Mouse (Mus musculus) lung, embryonic 15.5 days (tissue): ENCODE measurements at regions not wholly inside any gene's neighbourhood (a gene's known extent, or its start where the extent isn't known, plus 50 kb on each side); places are given as distances from the start of the nearest gene placed in this dataset.
A peak's percentile ranks its signal among the peaks of the same experiment; 100 is the strongest.

Experiments
- ATAC-seq: fragments of 200-750 bp; cut with Nextera tagmentation; 2 replicates; pipeline ENCODE4 v1.8.0; 2017; ENCODE audit warnings: moderate number of reproducible peaks, borderline replicate concordance; ENCODE audit not compliant: low FRiP score, low TSS enrichment; ENCODE audit errors: extremely low read depth
- H3K27ac ChIP-seq: fragments of 300-500 bp; sonication (generic); 2 replicates; pipeline ENCODE4 v1.5.1; 2015; ENCODE audit warnings: moderate library complexity, mild to moderate bottlenecking, inconsistent platforms
- H3K27me3 ChIP-seq: fragments of 300-500 bp; sonication (generic); 2 replicates; pipeline ENCODE4 v1.6.1; 2015; ENCODE audit warnings: inconsistent platforms
- H3K36me3 ChIP-seq: fragments of 300-500 bp; sonication (generic); 2 replicates; pipeline ENCODE4 v1.6.1; 2015; ENCODE audit warnings: inconsistent platforms
- H3K4me1 ChIP-seq: fragments of 300-500 bp; sonication (generic); 2 replicates; pipeline ENCODE4 v1.6.1; 2015; ENCODE audit warnings: inconsistent platforms
- H3K4me2 ChIP-seq: fragments of 300-500 bp; sonication (generic); 2 replicates; pipeline ENCODE4 v1.6.1; 2015; ENCODE audit warnings: inconsistent platforms, mild to moderate bottlenecking, moderate library complexity
- H3K4me3 ChIP-seq: fragments of 300-500 bp; sonication (generic); 2 replicates; pipeline ENCODE4 v1.5.1; 2015; ENCODE audit warnings: mild to moderate bottlenecking, inconsistent platforms
- H3K9ac ChIP-seq: fragments of 300-500 bp; sonication (generic); 2 replicates; pipeline ENCODE4 v1.6.1; 2015; ENCODE audit warnings: inconsistent platforms
- H3K9me3 ChIP-seq: fragments of 300-500 bp; sonication (generic); 2 replicates; pipeline ENCODE4 v1.6.1; 2016; ENCODE audit warnings: inconsistent platforms
- WGBS: fragments of 180-500 bp; shearing (Covaris S2); methylation state at CpG from one replicate; pipeline ENCODE4 v1.1.7; 2015; 5-methylcytosine and 5-hydroxymethylcytosine counted together

DNA sequence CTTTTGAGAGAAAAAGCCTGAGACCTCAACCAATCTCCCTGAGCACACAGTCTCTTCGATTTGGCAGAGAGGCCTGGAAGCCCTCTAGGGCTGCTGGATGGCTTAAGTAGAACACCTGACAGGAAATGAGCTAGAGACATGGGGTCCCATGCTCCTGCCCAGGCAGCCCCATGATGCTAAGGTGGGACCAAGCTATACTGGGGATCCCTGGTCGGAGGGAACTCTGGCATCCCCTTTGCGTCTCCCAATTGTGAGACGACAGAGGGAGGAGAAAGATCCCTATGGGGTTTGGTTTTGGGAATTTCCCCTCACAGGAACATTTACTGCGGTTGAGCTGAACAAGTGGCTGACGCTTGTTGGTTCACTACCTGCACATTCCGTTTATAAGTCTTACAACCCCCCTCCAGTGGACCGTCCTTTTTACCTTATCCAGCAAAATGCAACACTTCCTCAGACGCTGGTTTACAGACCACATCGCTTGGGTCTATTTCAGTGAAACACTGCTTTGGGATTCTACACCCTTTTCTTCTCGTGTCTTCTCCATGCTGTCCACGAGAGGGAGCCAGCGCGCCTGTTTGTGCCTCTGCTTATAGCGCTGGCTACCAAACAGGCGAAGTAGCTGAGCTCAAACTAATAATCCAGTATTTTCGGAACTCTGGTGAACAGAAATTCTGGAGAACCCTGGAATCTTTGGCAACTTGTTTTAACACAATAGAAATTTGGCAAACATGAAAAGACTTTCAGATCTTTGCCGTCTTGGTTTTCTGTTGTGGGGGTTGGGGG, 93.7 kb upstream of the Spred2 start:
- H3K36me3 ChIP-seq, result no peaks in the 10 kb centered on the region
- no peaks in the 10 kb centered on the region for H3K27me3 ChIP-seq
- peaks cover 20% of the 10 kb centered on the region for H3K4me1 ChIP-seq
- ATAC-seq, result no peak
- H3K27ac ChIP-seq, result no peak overlapping the region
- H3K4me3 ChIP-seq, result no peak overlapping the region
- peak overlapping the region; percentile 12; the same call in 1 of the 2 replicates for H3K4me2 ChIP-seq
- H3K9me3 ChIP-seq, result no peaks in the 10 kb centered on the region
- 15% methylated on average over 18 of the region's 18 CpGs for WGBS
- H3K9ac ChIP-seq, result no peak overlapping the region

DNA sequence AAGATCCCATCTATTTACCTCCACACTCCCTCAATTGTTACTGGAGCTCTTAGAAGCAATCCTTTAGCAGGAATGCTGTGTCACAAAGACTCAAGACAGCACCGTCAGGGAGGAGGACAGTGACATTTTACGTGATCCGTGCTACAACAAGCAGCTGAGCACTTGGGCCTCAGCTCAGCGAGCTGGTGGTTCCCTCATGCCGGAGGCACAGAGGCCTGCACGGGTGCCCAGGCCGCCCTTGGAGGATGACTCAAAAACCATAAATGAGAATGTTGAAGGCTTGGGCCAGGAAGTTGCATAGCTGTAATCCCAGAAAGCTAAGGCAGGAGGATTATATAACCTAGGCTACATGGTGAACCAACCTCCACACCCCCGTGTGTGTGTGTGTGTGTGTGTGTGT, 89.6 kb upstream of the Spred2 start:
- Histone ChIP-seq H3K4me1 (peaks cover 3% of the 10 kb centered on the region; the same call in 1 of the 2 replicates), H3K36me3 (no peaks in the 10 kb centered on the region), H3K4me2 (no peak overlapping the region), H3K9me3 (no peaks in the 10 kb centered on the region), H3K9ac (no peak overlapping the region), H3K4me3 (no peak overlapping the region), H3K27me3 (no peaks in the 10 kb centered on the region), H3K27ac (no peak overlapping the region)
- WGBS, result 79% methylated on average over 8 of the region's 8 CpGs
- no peak for ATAC-seq

DNA sequence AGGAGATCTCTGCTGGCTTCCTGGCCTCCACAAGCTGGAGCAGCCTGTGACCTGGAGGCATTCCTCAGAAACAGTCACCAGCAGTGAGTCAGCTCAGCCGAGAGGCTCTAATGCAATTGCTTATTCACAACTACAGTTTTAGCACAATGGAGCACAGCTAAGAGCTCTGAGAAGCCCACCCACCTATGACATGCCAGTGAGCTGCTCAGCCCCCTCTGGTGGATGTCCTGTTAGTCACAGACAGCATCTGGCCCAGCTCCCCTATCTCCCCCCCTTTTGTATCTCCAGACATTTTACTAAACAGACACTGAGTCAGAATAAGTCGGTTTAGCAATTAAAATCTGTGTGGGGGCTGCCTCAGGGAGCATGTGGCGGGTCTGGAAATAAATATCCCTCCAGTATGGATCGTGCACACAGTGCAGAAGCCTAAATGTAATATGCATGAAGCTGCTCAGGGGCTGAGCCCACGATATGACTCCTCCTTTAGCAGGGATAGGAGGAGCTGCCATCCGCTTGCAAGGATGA, 88.9 kb upstream of the Spred2 start:
- Histone ChIP-seq H3K4me2 (no peak overlapping the region), H3K9me3 (no peaks in the 10 kb centered on the region), H3K27me3 (no peaks in the 10 kb centered on the region), H3K4me1 (no peaks in the 10 kb centered on the region; the same call in 1 of the 2 replicates), H3K36me3 (no peaks in the 10 kb centered on the region), H3K9ac (no peak overlapping the region), H3K4me3 (no peak overlapping the region), H3K27ac (no peak overlapping the region)
- 31% methylated on average over 6 of the region's 6 CpGs for WGBS
- ATAC-seq, result 0 out of 2 replicates have a peak, but pooled peaks have one; percentile 43

DNA sequence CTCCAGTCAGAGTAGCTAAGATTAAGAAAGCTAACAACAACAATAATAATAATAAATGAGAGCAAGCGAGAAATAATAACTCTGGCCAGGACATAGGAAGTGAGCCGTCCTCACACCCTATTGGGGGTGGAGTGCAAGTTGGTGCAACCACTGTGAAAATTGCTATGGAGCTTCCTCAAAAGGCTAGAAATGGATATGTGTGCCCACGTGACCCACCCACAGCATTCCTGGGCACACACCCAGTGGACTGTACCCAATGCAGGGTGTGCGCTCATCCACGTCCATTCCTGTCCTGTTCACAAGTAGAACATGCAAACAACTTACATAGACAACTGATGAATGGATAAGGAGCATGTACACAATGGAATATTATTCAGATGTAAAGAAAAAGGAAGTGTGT, 85.2 kb upstream of the Spred2 start:
- H3K4me2 ChIP-seq, result no peak overlapping the region
- ATAC-seq, result no peak
- H3K27ac ChIP-seq, result no peak overlapping the region

DNA sequence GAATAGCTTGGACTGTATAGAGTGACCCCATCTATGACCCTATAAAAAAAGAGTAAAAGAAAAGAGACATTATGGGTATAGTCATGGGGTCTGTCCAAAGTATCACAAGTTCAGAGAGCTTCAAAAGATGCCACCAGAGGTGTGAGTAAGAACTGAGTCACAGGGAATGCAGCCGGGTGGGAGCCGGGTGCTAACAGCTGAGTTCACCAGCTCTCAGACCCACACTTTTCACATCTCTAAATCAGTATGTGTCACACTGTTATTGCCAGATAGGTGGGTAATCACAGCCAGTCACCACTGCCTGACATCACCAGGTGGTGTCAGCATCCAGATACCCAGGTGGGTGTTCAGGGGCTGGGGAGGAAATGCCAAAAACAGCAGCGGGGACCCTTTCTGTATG, 81.1 kb upstream of the Spred2 start:
- Histone ChIP-seq H3K4me3 (no peak overlapping the region), H3K4me2 (no peak overlapping the region), H3K27me3 (no peaks in the 10 kb centered on the region), H3K9me3 (no peaks in the 10 kb centered on the region), H3K4me1 (no peaks in the 10 kb centered on the region), H3K9ac (no peak overlapping the region), H3K27ac (no peak overlapping the region), H3K36me3 (no peaks in the 10 kb centered on the region)
- 73% methylated on average over 3 of the region's 3 CpGs for WGBS
- ATAC-seq, result no peak

More for the DNA sequence above, 85.2 kb upstream of the Spred2 start:
- Histone ChIP-seq H3K4me1 (no peaks in the 10 kb centered on the region), H3K9me3 (no peaks in the 10 kb centered on the region), H3K36me3 (no peaks in the 10 kb centered on the region), H3K9ac (no peak overlapping the region), H3K4me3 (no peak overlapping the region), H3K27me3 (no peaks in the 10 kb centered on the region)
- WGBS, result 88% methylated on average over 5 of the region's 5 CpGs

DNA sequence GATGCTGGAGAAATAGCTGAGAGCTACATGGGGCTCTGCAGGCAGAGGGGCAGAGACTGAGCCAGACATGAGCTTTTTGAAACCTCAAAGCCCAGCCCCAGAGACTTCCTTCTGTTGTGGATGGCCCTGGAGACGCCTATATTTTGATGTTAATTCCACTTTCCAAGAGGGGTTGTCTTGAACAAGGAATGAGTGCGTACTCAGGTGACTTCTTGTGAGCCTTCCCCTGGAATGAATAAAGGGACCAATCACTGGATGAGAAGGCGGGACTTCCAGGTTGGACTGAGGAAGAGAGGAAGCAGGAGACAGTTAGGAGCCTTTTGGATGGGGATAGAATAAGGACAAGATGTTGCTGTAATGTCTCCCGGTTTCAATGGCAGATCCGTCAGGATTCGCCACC, 76.3 kb upstream of the Spred2 start:
- 86% methylated on average over 6 of the region's 6 CpGs for WGBS
- Histone ChIP-seq H3K36me3 (no peaks in the 10 kb centered on the region), H3K4me1 (peaks cover 17% of the 10 kb centered on the region), H3K9ac (no peak overlapping the region), H3K4me2 (no peak overlapping the region), H3K9me3 (no peaks in the 10 kb centered on the region), H3K27ac (no peak overlapping the region), H3K27me3 (no peaks in the 10 kb centered on the region), H3K4me3 (no peak overlapping the region)
- ATAC-seq, result no peak

DNA sequence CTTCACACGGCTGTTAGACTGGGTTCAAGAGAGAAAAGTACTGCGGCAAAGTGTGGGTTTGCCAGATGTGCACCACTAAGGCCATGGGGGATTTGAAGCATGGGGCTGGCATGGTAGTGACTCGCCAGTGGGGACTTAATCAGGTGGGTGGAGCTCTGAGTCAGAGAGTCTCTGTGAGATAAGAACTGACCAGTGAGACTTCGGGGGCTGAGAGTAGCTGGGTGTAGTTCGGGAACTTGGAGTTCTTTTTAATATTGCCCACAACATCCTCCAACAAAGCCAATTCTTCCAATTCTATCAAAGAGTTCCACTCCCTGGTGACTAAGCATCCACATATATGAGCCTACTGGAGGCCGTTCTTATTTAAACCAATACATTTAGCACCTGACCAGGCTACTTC, 75.8 kb upstream of the Spred2 start:
- Histone ChIP-seq H3K4me2 (no peak overlapping the region), H3K27ac (no peak overlapping the region), H3K9ac (no peak overlapping the region), H3K27me3 (no peaks in the 10 kb centered on the region), H3K4me3 (no peak overlapping the region), H3K4me1 (peaks cover 17% of the 10 kb centered on the region), H3K36me3 (no peaks in the 10 kb centered on the region), H3K9me3 (no peaks in the 10 kb centered on the region)
- 75% methylated on average over 6 of the region's 6 CpGs for WGBS
- ATAC-seq, result no peak

DNA sequence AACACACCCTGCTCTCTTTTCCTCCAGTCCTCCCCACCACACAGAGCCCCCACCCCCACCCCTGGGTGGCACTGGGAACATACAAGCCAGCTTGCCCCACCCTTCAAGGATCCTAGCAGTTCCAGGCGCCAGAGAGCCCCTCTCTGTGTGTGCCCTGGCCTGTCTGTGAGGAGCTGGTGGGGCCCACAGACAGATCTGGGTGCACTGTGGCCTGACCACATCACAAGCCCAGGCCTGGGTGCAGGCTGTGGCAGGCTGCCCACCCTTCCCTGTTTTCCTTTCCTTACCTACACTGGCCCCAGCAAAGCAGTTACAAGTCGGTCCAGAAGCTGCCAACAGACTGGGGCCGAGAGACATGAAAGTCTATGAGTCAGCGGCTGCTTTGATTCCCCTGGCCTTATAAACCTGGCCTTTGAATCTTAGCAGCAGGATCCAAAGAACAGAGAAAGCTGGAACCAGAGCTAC, 74.8 kb upstream of the Spred2 start:
- peak; percentile 38; the same call in 1 of the 2 replicates for ATAC-seq
- Histone ChIP-seq H3K27me3 (no peaks in the 10 kb centered on the region), H3K4me2 (no peak overlapping the region), H3K36me3 (no peaks in the 10 kb centered on the region), H3K4me3 (no peak overlapping the region), H3K9me3 (no peaks in the 10 kb centered on the region), H3K27ac (peak overlapping the region; percentile 66), H3K9ac (no peak overlapping the region), H3K4me1 (peaks cover 17% of the 10 kb centered on the region)
- WGBS, result 41% methylated on average over 4 of the region's 4 CpGs

DNA sequence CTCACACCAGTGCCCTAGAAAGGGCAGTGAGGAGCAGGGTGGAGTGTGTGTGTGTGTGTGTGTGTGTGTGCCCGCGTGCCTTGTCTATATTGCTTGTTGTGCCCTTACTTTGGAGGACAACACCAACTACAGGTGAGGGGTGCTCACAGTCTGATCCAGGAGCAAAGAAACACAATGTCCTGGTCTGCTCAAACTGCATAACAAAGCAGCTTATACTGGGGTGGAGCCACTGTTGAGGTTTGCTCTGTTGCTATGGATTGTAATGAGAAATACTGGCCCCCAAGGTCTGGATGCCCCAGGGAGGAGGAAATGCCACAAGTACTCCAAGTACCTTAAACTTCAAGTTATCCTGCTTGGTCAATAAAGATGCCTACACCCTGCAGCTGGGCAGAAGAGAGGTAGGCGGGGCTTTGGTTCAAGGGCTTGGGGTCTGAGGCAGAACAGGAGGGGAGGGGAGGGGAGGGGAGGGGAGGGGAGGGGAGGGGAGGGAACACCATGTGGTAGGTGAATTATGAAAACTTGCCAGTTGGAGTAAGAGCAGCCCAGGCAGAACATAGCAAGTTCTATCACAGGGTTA, 74.2 kb upstream of the Spred2 start:
- Histone ChIP-seq H3K4me1 (peaks cover 17% of the 10 kb centered on the region), H3K9ac (no peak overlapping the region), H3K36me3 (no peaks in the 10 kb centered on the region), H3K27me3 (no peaks in the 10 kb centered on the region), H3K27ac (peak overlapping the region; percentile 66), H3K4me2 (no peak overlapping the region), H3K9me3 (no peaks in the 10 kb centered on the region), H3K4me3 (no peak overlapping the region)
- ATAC-seq, result peak; percentile 56; the same call in 1 of the 2 replicates
- 66% methylated on average over 3 of the region's 3 CpGs for WGBS

DNA sequence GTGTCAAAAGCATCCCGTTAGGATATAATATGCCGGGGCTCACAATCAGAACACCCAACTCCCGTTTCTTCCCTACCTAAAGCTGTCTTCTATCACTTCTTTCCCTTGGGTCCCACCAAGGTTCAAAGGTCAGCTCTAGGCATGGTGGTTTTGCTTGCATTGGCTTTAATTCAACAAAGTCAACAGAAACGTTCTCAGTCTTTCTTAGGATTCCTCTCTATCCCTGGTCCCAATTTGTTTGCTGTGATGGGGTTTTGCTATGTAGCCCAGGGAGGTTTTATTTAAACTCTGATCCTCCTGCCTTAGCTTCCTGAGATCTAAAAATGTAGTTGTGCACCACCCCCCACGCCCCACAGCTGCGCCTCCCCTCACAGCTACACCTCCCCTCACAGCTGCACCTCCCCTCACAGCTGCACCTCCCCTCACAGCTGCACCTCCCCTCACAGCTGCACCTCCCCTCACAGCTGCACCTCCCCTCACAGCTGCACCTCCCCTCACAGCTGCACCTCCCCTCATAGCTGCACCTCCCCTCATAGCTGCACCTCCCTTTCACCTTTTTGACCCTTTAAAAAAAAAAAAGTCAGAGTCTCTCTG, 73.1 kb upstream of the Spred2 start:
- no peaks in the 10 kb centered on the region for H3K9me3 ChIP-seq
- H3K4me3 ChIP-seq, result no peak overlapping the region
- no peaks in the 10 kb centered on the region for H3K36me3 ChIP-seq
- H3K4me2 ChIP-seq, result no peak overlapping the region
- ATAC-seq, result no peak
- H3K9ac ChIP-seq, result no peak overlapping the region
- WGBS, result 26% methylated on average over 6 of the region's 6 CpGs
- H3K4me1 ChIP-seq, result peaks cover 17% of the 10 kb centered on the region
- H3K27ac ChIP-seq, result no peak overlapping the region
- H3K27me3 ChIP-seq, result no peaks in the 10 kb centered on the region

DNA sequence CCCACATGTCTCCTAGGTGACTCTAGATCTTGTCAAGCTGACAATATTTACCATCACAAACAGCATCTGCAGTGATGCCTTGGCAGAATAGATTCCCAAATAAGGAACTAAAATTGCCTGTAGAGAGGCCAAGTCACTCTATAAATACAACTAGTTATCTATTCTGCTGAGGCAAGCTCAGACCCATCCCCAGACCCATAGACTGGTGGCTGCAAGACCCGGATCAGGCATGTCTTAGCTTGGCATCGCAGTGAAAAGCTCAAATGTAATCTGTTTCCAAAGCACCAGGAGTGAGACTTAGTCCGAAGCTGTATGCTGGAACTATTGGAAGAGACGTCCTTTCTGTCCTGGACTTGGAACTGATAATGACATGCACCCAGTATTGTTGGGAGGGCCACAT, 62.6 kb upstream of the Spred2 start:
- Histone ChIP-seq H3K36me3 (no peaks in the 10 kb centered on the region), H3K4me1 (no peaks in the 10 kb centered on the region), H3K27ac (no peak overlapping the region), H3K9ac (no peak overlapping the region), H3K9me3 (no peaks in the 10 kb centered on the region), H3K4me3 (no peak overlapping the region), H3K27me3 (no peaks in the 10 kb centered on the region), H3K4me2 (no peak overlapping the region)
- ATAC-seq, result no peak
- WGBS, result 78% methylated on average over 4 of the region's 4 CpGs

DNA sequence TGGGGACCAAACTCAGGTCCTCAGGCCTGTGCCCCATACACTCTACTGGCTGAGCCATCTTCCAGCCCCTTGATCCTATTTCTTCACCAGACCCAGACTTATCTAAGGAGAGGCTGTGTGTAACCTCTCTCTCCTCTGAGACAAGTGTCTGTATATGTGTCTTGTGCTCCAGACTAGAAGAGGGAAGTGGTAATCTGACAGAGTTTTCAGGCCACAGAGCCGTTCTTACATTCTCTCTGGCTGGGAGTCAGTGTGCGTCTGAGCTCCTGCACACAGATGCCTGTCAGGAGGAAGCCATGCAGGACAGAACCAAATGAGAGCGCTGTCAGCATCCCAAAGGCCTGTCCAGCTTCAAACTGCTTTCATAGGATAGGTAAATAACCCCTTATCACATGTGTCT, 60.8 kb upstream of the Spred2 start:
- Histone ChIP-seq H3K27me3 (no peaks in the 10 kb centered on the region), H3K9me3 (no peaks in the 10 kb centered on the region), H3K36me3 (no peaks in the 10 kb centered on the region), H3K4me1 (no peaks in the 10 kb centered on the region), H3K4me2 (no peak overlapping the region), H3K4me3 (no peak overlapping the region), H3K9ac (no peak overlapping the region), H3K27ac (no peak overlapping the region)
- 76% methylated on average over 3 of the region's 3 CpGs for WGBS
- ATAC-seq, result no peak
